Mouse (Mus musculus) bone marrow macrophage, adult 2 months (primary cell): ENCODE results near the gene Thada.

Experiments used
- CTCF ChIP-seq: IDR thresholded peaks from 2 replicates; pipeline ENCODE4 v1.5.1; 2012; ENCODE audit warnings: low read depth, mild to moderate bottlenecking, low read length, moderate library complexity
- POLR2A ChIP-seq: IDR thresholded peaks from 2 replicates; pipeline ENCODE4 v1.6.1; 2012; ENCODE audit warnings: mild to moderate bottlenecking, low read depth, low read length, borderline replicate concordance

- TF ChIP-seq CTCF = no peak
- TF ChIP-seq POLR2A = no peak
These were observed 316.4 kb downstream of the Thada start for GRCm38 (mm10) chr17:84149566-84149965.
